ENCODE assay signal across 20 mouse cellular contexts in genomic region chr1:75293331-75293701, GRCm38 (mm10). TPM values are rescaled to one million over a fixed set of nuclear protein-coding genes. Genes with fewer than 3 reads are reported as not detected.
DNase-seq lines count a peak whose midpoint lies in the region; ATAC-seq and TF ChIP-seq lines count a peak whose summit lies in the region.
"Had no signal": no experiment of that assay in that cellular context is flagged by ENCODE, and none has a peak within 500 bp of the region (broad histone marks: within the 10 kb centered on the region; RNA-seq: fewer than 3 reads in every experiment).

No protein-coding gene starts in this region.

- no peak overlapping the region for H3K4me2 ChIP-seq in hindbrain, embryonic 13.5 days
- H3K4me2 ChIP-seq in hindbrain, embryonic 14.5 days (replicated peaks) = no peak overlapping the region
- no peak overlapping the region for H3K4me2 ChIP-seq in kidney, postnatal 0 days (ENCODE audit: low read length)
- H3K4me2 ChIP-seq in myocyte (ENCODE audit: low read depth) = peak overlapping the region; percentile 0
- H3K4me2 ChIP-seq: embryonic facial prominence, embryonic 15.5 days; midbrain, embryonic 11.5 days; neural tube, embryonic 15.5 days had no signal

- H3K36me3 ChIP-seq in heart, embryonic 10.5 days = no peaks in the 10 kb centered on the region
- no peaks in the 10 kb centered on the region for H3K36me3 ChIP-seq in hindbrain, embryonic 13.5 days
- H3K36me3 ChIP-seq in hindbrain, embryonic 14.5 days (replicated peaks; ENCODE audit: control insufficient read depth, insufficient read depth) = no peaks in the 10 kb centered on the region
- H3K36me3 ChIP-seq in kidney, postnatal 0 days (ENCODE audit: insufficient read depth, low read length) = no peaks in the 10 kb centered on the region
- H3K36me3 ChIP-seq in myocyte (ENCODE audit: control insufficient read depth, insufficient read depth) = no peaks in the 10 kb centered on the region
- H3K36me3 ChIP-seq: embryonic facial prominence, embryonic 15.5 days; neural tube, embryonic 15.5 days had no signal

- H3K4me1 ChIP-seq in heart, embryonic 10.5 days = peaks cover 16% of the 10 kb centered on the region
- peaks cover 30% of the 10 kb centered on the region for H3K4me1 ChIP-seq in hindbrain, embryonic 13.5 days (replicated peaks)
- H3K4me1 ChIP-seq in hindbrain, embryonic 14.5 days (replicated peaks; ENCODE audit: control insufficient read depth, insufficient read depth, low read length) = peaks cover 18% of the 10 kb centered on the region
- 0 out of 2 replicates have a peak, but pooled peaks cover 4% of the 10 kb centered on the region for H3K4me1 ChIP-seq in kidney, postnatal 0 days (replicated peaks; ENCODE audit: insufficient read depth, low read length)
- H3K4me1 ChIP-seq: embryonic facial prominence, embryonic 15.5 days had no signal

- no peaks in the 10 kb centered on the region for H3K27me3 ChIP-seq in heart, embryonic 10.5 days (ENCODE audit: insufficient read depth, poor library complexity, severe bottlenecking)
- H3K27me3 ChIP-seq in hindbrain, embryonic 13.5 days = no peaks in the 10 kb centered on the region
- no peaks in the 10 kb centered on the region for H3K27me3 ChIP-seq in hindbrain, embryonic 14.5 days (ENCODE audit: control insufficient read depth, insufficient read depth, low read length)
- no peaks in the 10 kb centered on the region for H3K27me3 ChIP-seq in kidney, postnatal 0 days (ENCODE audit: insufficient read depth, low read length)
- H3K27me3 ChIP-seq in myocyte (ENCODE audit: control insufficient read depth, insufficient read depth, insufficient read length) = no peaks in the 10 kb centered on the region
- H3K27me3 ChIP-seq: embryonic facial prominence, embryonic 15.5 days; neural tube, embryonic 15.5 days had no signal

- TF ChIP-seq CTCF in kidney, postnatal 0 days (IDR thresholded peaks at IDR 0.05; ENCODE audit: low read depth) = no peak

- TF ChIP-seq POLR2A in myocyte (IDR thresholded peaks at IDR 0.05; ENCODE audit: insufficient read length, low read depth) = no peak

- ATAC-seq in hindbrain, embryonic 13.5 days (ENCODE audit: low FRiP score) = no peak
- ATAC-seq in hindbrain, embryonic 14.5 days (ENCODE audit: low FRiP score) = no peak
- ATAC-seq in kidney, postnatal 0 days (replicated peaks; ENCODE audit: low FRiP score, low read depth) = no peak

- H3K9ac ChIP-seq in hindbrain, embryonic 13.5 days = peak overlapping the region; percentile 39; the same call in 1 of the 2 replicates
- H3K9ac ChIP-seq in hindbrain, embryonic 14.5 days = no peak overlapping the region
- H3K9ac ChIP-seq in kidney, postnatal 0 days (ENCODE audit: low read depth, low read length) = no peak overlapping the region
- H3K9ac ChIP-seq: embryonic facial prominence, embryonic 15.5 days; neural tube, embryonic 15.5 days had no signal

- H3K79me2 ChIP-seq in myocyte (ENCODE audit: control insufficient read depth, insufficient read depth) = no peaks in the 10 kb centered on the region

- no peak for DNase-seq in heart, embryonic 10.5 days (ENCODE audit: low spot score)
- no peak for DNase-seq in heart, postnatal 25 days (ENCODE audit: low spot score)
- no peak for DNase-seq in hindbrain, embryonic 14.5 days (ENCODE audit: low spot score)
- DNase-seq in kidney, postnatal 0 days (ENCODE audit: low spot score) = peak; percentile 5
- no peak for DNase-seq in kidney, adult 11 months
- no peak for DNase-seq in layer of hippocampus, postnatal 14 days (ENCODE audit: low spot score in 2 of 2)
- DNase-seq: cerebellum, postnatal 14 days; embryo, embryonic 11 days; gastrocnemius, postnatal 10 days; layer of hippocampus, adult 9-11 months; liver; lung, adult 2 months; thymus, adult 18-20 months had no signal

- no peak overlapping the region for H3K4me3 ChIP-seq in heart, embryonic 10.5 days
- no peak overlapping the region for H3K4me3 ChIP-seq in hindbrain, embryonic 13.5 days
- no peak overlapping the region for H3K4me3 ChIP-seq in hindbrain, embryonic 14.5 days (replicated peaks; ENCODE audit: low read length)
- no peak overlapping the region for H3K4me3 ChIP-seq in kidney, postnatal 0 days (replicated peaks; ENCODE audit: low read depth, low read length)
- H3K4me3 ChIP-seq in myocyte = no peak overlapping the region
- H3K4me3 ChIP-seq: embryonic facial prominence, embryonic 15.5 days; neural tube, embryonic 15.5 days had no signal

- H3K27ac ChIP-seq in heart, embryonic 10.5 days = peak overlapping the region; percentile 47
- H3K27ac ChIP-seq in hindbrain, embryonic 13.5 days = 0 out of 2 replicates have a peak overlapping the region, but pooled peaks have one; percentile 12
- H3K27ac ChIP-seq in hindbrain, embryonic 14.5 days = no peak overlapping the region
- peak overlapping the region; percentile 65 for H3K27ac ChIP-seq in kidney, postnatal 0 days
- H3K27ac ChIP-seq: embryonic facial prominence, embryonic 15.5 days; macrophage; neural tube, embryonic 15.5 days had no signal

- H3K9me3 ChIP-seq in heart, embryonic 10.5 days = no peaks in the 10 kb centered on the region
- no peaks in the 10 kb centered on the region for H3K9me3 ChIP-seq in hindbrain, embryonic 13.5 days
- no peaks in the 10 kb centered on the region for H3K9me3 ChIP-seq in hindbrain, embryonic 14.5 days (ENCODE audit: control insufficient read depth, low read length)
- no peaks in the 10 kb centered on the region for H3K9me3 ChIP-seq in kidney, postnatal 0 days (replicated peaks; ENCODE audit: low read length)
- H3K9me3 ChIP-seq: embryonic facial prominence, embryonic 15.5 days; neural tube, embryonic 15.5 days had no signal

- no peak overlapping the region for H3ac ChIP-seq in myocyte (ENCODE audit: control insufficient read depth, insufficient read length)

- 73% methylated on average over 5 of the region's 5 CpGs for WGBS in heart, embryonic 10.5 days
- WGBS in hindbrain, embryonic 13.5 days = 82% methylated on average over 5 of the region's 5 CpGs
- WGBS in hindbrain, embryonic 14.5 days = 72% methylated on average over 5 of the region's 5 CpGs
- 77% methylated on average over 5 of the region's 5 CpGs for WGBS in kidney, postnatal 0 days

- intact Hi-C loops in heart, postnatal 25 days (cut with DNase I) = no loop called here

TF ChIP-seq in myocyte, 11 proteins besides CTCF, POLR2A, EP300 and RAD21:
- TF ChIP-seq MYOG (IDR thresholded peaks at IDR 0.05; ENCODE audit: control insufficient read depth in 1 of 3, insufficient read depth in 1 of 3, insufficient read length in 2 of 3, low read depth in 2 of 3) (no peak), REST (IDR thresholded peaks at IDR 0.05; ENCODE audit: insufficient read depth, insufficient read length) (no peak), USF1 (IDR thresholded peaks at IDR 0.05; ENCODE audit: low read depth) (no peak), TCF3 (IDR thresholded peaks at IDR 0.05; ENCODE audit: insufficient read length, low read depth) (no peak), SRF (IDR thresholded peaks at IDR 0.05; ENCODE audit: control insufficient read depth, insufficient read length, low read depth) (no peak)

RNA-seq across cellular contexts. Expression of gene Resp18, which starts 15.1 kb away (rescaled TPM):
- not detected in 2 replicates for polyA plus RNA-seq in heart, embryonic 10.5 days (2016; fragmentation: Nextera tagmentation; extraction: Ambion mirVana)
- total RNA-seq in heart, postnatal 25 days (2021) = not detected
- polyA plus RNA-seq in hindbrain, embryonic 13.5 days (2015; fragmentation: Nextera tagmentation; extraction: Ambion mirVana) = 131 and 140 TPM in 2 replicates
- polyA plus RNA-seq in hindbrain, embryonic 14.5 days (2014; fragmentation: Nextera tagmentation; extraction: Ambion mirVana) = 232 and 253 TPM in 2 replicates
- not detected in 2 replicates for polyA plus RNA-seq in kidney, postnatal 0 days (2015; fragmentation: Nextera tagmentation; extraction: Ambion mirVana)
- polyA plus RNA-seq in myocyte (2012; fragmentation: generic; extraction: Trizol) = not detected
- 10 to 100 TPM; 68.2 to 98.9 TPM for total RNA-seq in layer of hippocampus, postnatal 14 days (2021)
- total RNA-seq: gastrocnemius, postnatal 10 days; MEL had no signal
- polyA plus RNA-seq: macrophage had no signal

RNA-seq across cellular contexts. Expression of gene Dnpep, which starts 24.5 kb away (rescaled TPM):
- polyA plus RNA-seq in heart, embryonic 10.5 days (2016; fragmentation: Nextera tagmentation; extraction: Ambion mirVana) = 142 and 144 TPM in 2 replicates
- total RNA-seq in heart, postnatal 25 days (2021) = 10 to 100 TPM; 81.8 to 82.7 TPM
- polyA plus RNA-seq in hindbrain, embryonic 13.5 days (2015; fragmentation: Nextera tagmentation; extraction: Ambion mirVana) = 161 and 170 TPM in 2 replicates
- 132 and 141 TPM in 2 replicates for polyA plus RNA-seq in hindbrain, embryonic 14.5 days (2014; fragmentation: Nextera tagmentation; extraction: Ambion mirVana)
- polyA plus RNA-seq in kidney, postnatal 0 days (2015; fragmentation: Nextera tagmentation; extraction: Ambion mirVana) = 128 and 137 TPM in 2 replicates
- 170 TPM for polyA plus RNA-seq in myocyte (2012; fragmentation: generic; extraction: Trizol)
- 10 to 100 TPM; 50.4 to 55.2 TPM for total RNA-seq in layer of hippocampus, postnatal 14 days (2021)

RNA-seq across cellular contexts. Expression of gene Ptprn, which starts 29.0 kb away (rescaled TPM):
- 0.70 and 0.84 TPM in 2 replicates for polyA plus RNA-seq in heart, embryonic 10.5 days (2016; fragmentation: Nextera tagmentation; extraction: Ambion mirVana)
- total RNA-seq in heart, postnatal 25 days (2021) = under 1 TPM; 0.86 to 0.92 TPM
- polyA plus RNA-seq in hindbrain, embryonic 13.5 days (2015; fragmentation: Nextera tagmentation; extraction: Ambion mirVana) = 15.6 and 17.6 TPM in 2 replicates
- 26.1 and 34.8 TPM in 2 replicates for polyA plus RNA-seq in hindbrain, embryonic 14.5 days (2014; fragmentation: Nextera tagmentation; extraction: Ambion mirVana)
- polyA plus RNA-seq in kidney, postnatal 0 days (2015; fragmentation: Nextera tagmentation; extraction: Ambion mirVana) = 0.08 and 0.13 TPM in 2 replicates
- 3.6 TPM for polyA plus RNA-seq in myocyte (2012; fragmentation: generic; extraction: Trizol)
- total RNA-seq in layer of hippocampus, postnatal 14 days (2021) = 100 to 1,000 TPM; 326 to 350 TPM
- total RNA-seq: MEL had no signal

RNA-seq across cellular contexts. Expression of gene Dnajb2, which starts 57.1 kb away (rescaled TPM):
- 24.5 and 32.4 TPM in 2 replicates for polyA plus RNA-seq in heart, embryonic 10.5 days (2016; fragmentation: Nextera tagmentation; extraction: Ambion mirVana)
- 100 to 1,000 TPM in 1 of 2 experiments, 10 to 100 TPM in 1; 90.4 to 100 TPM for total RNA-seq in heart, postnatal 25 days (2021)
- 59.7 and 62.3 TPM in 2 replicates for polyA plus RNA-seq in hindbrain, embryonic 13.5 days (2015; fragmentation: Nextera tagmentation; extraction: Ambion mirVana)
- 39.5 and 45.2 TPM in 2 replicates for polyA plus RNA-seq in hindbrain, embryonic 14.5 days (2014; fragmentation: Nextera tagmentation; extraction: Ambion mirVana)
- 30.4 and 31.3 TPM in 2 replicates for polyA plus RNA-seq in kidney, postnatal 0 days (2015; fragmentation: Nextera tagmentation; extraction: Ambion mirVana)
- 54.1 TPM for polyA plus RNA-seq in myocyte (2012; fragmentation: generic; extraction: Trizol)
- 10 to 100 TPM; 60.0 to 61.1 TPM for total RNA-seq in layer of hippocampus, postnatal 14 days (2021)

Comparison
In these comparisons a context has a peak if more than half of its experiments do, and no peak if none do; other contexts are left out.
1. RNA of gene Resp18, which starts 15.1 kb away (polyA plus RNA-seq): 232 to 253 TPM in hindbrain, embryonic 14.5 days and 131 to 140 TPM in hindbrain, embryonic 13.5 days; not detected in kidney, postnatal 0 days, not detected in heart, embryonic 10.5 days and not detected in myocyte (single experiment); every median in the first group is over 100 times any median in the second.